Mouse (Mus musculus) olfactory bulb, adult 2 months (tissue): ENCODE data around the gene Zmynd8. TPM values are rescaled to one million over a fixed set of nuclear protein-coding genes. Genes with fewer than 3 reads are reported as not detected.

ENCODE experiments used
- H3K27ac ChIP-seq: fragments of 200-500 bp; 2 replicates; pipeline ENCODE4 v1.5.1; 2012; ENCODE audit warnings: low read depth, low read length; ENCODE audit not compliant: insufficient read depth
- H3K4me1 ChIP-seq: fragments of 200-500 bp; 2 replicates; pipeline ENCODE4 v1.6.1; 2012; ENCODE audit warnings: low read length; ENCODE audit not compliant: control insufficient read depth, insufficient read depth
- H3K4me3 ChIP-seq: fragments of 200-500 bp; 2 replicates; pipeline ENCODE4 v1.5.1; 2012; ENCODE audit warnings: mild to moderate bottlenecking, low read depth, low read length, moderate library complexity; ENCODE audit not compliant: insufficient read depth
- CTCF ChIP-seq: fragments of 200-500 bp; IDR thresholded peaks from 2 replicates; pipeline ENCODE4 v1.5.1; 2012; ENCODE audit warnings: low read depth, mild to moderate bottlenecking, low read length, moderate library complexity; ENCODE audit not compliant: insufficient read depth
- POLR2A ChIP-seq: fragments of 200-500 bp; IDR thresholded peaks from 2 replicates; pipeline ENCODE4 v1.6.1; 2012; ENCODE audit warnings: mild to moderate bottlenecking, low read depth, low read length, moderate library complexity; ENCODE audit not compliant: insufficient read depth
- WGBS: fragments of 180-500 bp; shearing (Covaris S2); methylation state at CpG from one replicate; pipeline ENCODE4 v1.1.7; 2018; 5-methylcytosine and 5-hydroxymethylcytosine counted together
- polyA plus RNA-seq: library from polyadenylated mRNA; stranded (reverse); fragments of >200 nt; gene quantifications from 2 replicates; pipeline ENCODE4 v1.2.4, GENCODE M21; 2012; ENCODE audit warnings: low replicate concordance; ENCODE audit not compliant: missing spikeins, insufficient read depth, insufficient read length

Gene Zmynd8
- polyA plus RNA-seq, 1 experiment: 440 TPM

DNA sequence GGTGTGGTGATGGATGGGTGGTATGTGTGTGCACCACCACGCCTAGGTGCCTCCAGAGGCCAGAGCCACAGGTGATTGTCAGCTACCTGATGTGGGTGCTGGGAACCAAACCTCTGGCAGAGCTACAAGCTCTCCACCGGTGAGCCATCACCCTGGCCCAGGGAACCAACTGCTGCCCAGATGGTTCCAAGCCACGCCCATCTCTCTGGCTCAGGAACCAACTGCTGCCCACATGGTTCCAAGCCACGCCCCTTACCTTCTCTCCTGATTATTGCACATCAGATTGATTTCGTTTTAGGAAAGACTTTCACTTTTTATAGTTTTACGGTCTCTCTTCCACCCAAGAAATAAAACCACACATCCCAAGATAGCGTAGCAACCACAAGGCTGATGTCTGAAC, 150.8 kb downstream of the Zmynd8 start:
- H3K27ac ChIP-seq: no peak overlapping the region
- WGBS: 78% methylated on average over 7 of the region's 7 CpGs
- TF ChIP-seq POLR2A (no peak), CTCF (no peak)
- H3K4me1 ChIP-seq: peaks cover 23% of the 10 kb centered on the region
- H3K4me3 ChIP-seq: no peak overlapping the region

DNA sequence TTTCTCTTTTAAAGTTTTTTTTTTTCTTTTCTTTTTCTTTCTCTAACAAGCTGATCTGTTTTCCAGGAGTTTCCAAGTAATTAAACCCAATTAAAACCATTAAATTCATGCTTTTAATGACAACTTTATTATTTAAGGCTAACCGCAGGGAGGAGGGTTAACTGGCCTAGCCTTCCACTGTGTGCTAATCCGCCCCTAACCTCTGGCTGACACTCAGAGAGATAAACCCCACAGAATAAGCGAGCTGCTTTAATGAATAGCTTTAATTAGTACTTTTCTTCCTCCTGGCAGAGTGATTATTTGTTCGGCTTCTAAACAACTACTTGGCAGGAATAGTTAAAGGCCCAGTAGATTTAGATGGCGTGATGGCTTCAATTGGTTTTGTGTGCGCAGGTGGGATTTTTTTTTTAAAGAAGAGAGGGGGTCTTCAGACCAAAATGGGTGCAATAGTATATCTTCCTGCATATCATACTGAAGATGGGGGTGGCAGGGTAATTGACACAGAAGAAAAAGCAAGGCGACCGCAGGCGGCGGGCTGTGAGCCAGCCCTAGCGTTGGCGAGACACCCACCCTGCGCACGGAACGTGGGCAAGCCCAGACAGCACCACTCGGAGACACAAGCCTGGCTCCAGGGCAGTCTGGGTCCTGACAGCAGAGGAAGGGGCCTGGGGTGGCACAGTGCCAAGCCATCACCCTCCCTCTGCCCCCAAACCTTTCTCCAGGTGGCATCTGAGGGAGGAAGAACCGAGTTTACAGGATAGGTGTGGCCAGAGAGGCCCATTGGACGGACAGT, 153.3 kb downstream of the Zmynd8 start:
- WGBS: 22% methylated on average over 18 of the region's 18 CpGs
- H3K4me1 ChIP-seq: peaks cover 28% of the 10 kb centered on the region
- TF ChIP-seq POLR2A (no peak), CTCF (no peak)
- peak overlapping the region; percentile 76 for H3K27ac ChIP-seq
- no peak overlapping the region for H3K4me3 ChIP-seq

DNA sequence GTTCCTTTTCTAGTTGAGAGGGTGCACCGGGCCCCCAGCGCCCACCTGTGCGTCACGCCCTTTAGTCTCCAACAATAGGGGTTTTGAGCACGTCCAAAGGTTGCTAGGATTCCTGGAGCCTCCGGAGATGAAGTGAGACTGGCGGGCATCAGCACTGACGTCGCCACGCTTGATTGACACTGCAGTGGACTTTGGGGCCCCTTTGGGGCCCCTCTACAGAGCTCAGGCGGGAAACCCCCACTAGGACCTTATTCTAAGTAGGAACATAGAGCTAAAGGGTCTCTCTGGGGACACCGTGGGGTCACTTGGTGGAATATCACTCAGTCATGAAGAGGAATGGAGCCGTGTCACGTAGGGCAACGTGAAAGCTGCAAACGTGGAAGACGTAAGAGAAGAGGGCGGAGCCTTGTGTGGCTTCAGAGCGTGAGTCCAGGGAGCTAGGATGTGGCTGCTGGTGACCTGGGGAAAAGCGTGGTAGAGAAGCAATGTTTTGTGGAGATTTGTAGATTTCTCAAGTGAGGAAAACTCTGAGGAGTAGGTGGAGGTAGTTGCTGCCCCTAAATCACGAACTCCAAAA, 156.5 kb downstream of the Zmynd8 start:
- TF ChIP-seq POLR2A (no peak), CTCF (no peak)
- Histone ChIP-seq H3K4me3 (no peak overlapping the region), H3K4me1 (peaks cover 20% of the 10 kb centered on the region)

DNA sequence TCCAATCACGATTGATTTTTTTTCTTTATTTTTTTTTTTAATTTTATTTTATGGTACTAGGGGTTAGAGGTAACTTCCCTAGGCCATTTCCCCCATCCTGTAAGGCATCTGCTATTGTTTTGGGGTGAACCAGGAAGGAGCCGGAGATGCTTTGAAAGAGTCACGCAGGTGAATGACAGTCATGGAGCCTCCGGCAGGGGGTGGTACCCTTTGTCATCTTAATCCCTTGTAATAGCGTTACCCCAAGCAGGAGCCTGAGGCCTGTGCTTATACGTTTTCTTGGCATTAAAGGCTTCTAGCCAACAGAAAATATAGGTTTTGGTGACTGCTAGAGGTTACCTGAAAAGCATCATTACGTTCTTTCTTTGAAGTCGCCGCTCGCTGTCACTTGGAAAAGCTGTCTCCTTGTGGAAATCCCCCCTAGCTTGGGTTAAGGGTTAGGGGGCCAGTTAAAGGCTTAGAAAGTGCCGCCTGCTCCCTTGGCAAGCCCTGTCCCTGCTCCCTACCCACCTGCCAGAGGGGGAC, 157.2 kb downstream of the Zmynd8 start:
- Histone ChIP-seq H3K4me3 (no peak overlapping the region), H3K27ac (no peak overlapping the region), H3K4me1 (peaks cover 20% of the 10 kb centered on the region)
- 60% methylated on average over 11 of the region's 11 CpGs for WGBS
- no peak for TF ChIP-seq CTCF
- TF ChIP-seq POLR2A: no peak

More for the DNA sequence above, 156.5 kb downstream of the Zmynd8 start:
- WGBS: 52% methylated on average over 21 of the region's 21 CpGs
- no peak overlapping the region for H3K27ac ChIP-seq

DNA sequence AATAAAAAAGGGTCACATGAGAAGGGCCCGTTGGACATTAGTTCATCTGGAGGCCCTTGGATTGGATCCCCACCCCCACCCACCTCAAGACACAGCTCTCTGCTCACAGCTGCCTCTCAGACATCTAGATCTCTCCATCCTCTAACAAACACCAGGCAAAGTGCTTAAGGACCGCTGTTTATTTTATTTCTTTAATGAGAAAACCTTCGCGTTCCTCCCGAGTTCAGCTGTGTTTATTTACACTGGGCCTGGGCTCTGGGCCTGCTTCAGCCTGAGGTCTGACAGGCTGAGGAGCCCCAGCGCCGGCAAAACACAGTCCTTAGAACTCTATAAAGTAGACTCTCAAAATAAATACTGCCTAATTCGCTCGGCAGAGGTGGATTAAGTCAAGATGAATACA, 157.8 kb downstream of the Zmynd8 start:
- Histone ChIP-seq H3K27ac (0 out of 2 replicates have a peak overlapping the region, but pooled peaks have one; percentile 12), H3K4me3 (no peak overlapping the region), H3K4me1 (peaks cover 21% of the 10 kb centered on the region)
- TF ChIP-seq POLR2A (no peak), CTCF (no peak)
- WGBS: 33% methylated on average over 9 of the region's 9 CpGs

DNA sequence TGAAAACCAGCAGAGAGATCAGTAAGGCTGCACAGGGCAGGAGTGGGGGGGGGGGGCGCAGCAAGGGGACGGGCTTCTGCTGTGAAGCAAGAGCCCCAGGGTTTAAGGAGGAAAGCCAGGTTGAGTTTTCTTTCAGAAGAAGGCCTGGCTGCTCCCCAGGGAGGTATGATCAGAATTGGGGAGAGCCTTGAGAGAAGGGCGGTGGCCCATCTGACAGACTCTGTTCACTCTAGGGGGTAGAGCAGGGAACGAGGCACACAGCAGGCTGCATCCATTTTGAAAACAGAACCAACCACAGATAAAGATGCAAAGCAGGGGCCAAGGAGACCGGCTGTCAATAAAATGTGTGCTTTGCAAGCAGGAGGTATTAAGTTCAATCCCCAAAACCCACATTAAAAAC, 158.4 kb downstream of the Zmynd8 start:
- Histone ChIP-seq H3K4me3 (no peak overlapping the region), H3K27ac (no peak overlapping the region), H3K4me1 (peaks cover 16% of the 10 kb centered on the region)
- TF ChIP-seq POLR2A (no peak), CTCF (no peak)
- WGBS: 70% methylated on average over 5 of the region's 5 CpGs

DNA sequence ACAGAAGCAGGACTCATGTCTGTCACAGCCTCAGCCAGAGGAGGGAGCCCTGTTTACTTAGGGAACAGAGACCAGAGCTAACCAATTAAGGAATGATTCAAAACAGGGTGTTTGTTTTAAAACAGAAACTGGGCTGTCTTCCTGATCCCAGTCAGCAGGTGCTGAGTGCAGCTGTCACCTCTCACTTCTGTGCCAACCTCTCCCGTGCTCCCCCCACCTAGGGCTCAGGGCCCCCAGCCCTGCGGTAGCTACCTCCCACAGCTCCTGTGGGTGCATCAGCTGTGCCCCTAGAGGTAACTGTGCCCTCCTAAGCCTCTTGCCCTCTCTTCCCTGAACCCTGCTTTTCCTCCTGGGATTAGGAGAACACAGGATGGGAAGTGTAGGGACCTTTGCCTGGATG, 162.5 kb downstream of the Zmynd8 start:
- TF ChIP-seq POLR2A (no peak), CTCF (no peak)
- no peak overlapping the region for H3K4me3 ChIP-seq
- WGBS: 37% methylated on average over 2 of the region's 2 CpGs
- peaks cover 25% of the 10 kb centered on the region for H3K4me1 ChIP-seq
- no peak overlapping the region for H3K27ac ChIP-seq

Other genes starting within 250 kb of the Zmynd8 start
- not detected in 2 replicates for gene Ncoa3, start 93.6 kb upstream of the Zmynd8 start, polyA plus RNA-seq